8 mouse cellular contexts compared by ENCODE assay signal in genomic region chr8:102553348-102553935, GRCm38 (mm10).
DNase-seq lines count a peak whose midpoint lies in the region; ATAC-seq lines count a peak whose summit lies in the region.

No protein-coding gene starts in this region.

- no peak overlapping the region for H3K4me2 ChIP-seq in embryonic facial prominence, embryonic 11.5 days (ENCODE audit: low read depth, low read length)
- H3K4me2 ChIP-seq in hindbrain, embryonic 15.5 days, result no peak overlapping the region
- no peak overlapping the region for H3K4me2 ChIP-seq in limb, embryonic 15.5 days
- H3K4me2 ChIP-seq in midbrain, embryonic 15.5 days, result no peak overlapping the region

- H3K4me1 ChIP-seq in embryonic facial prominence, embryonic 11.5 days (ENCODE audit: control insufficient read depth, insufficient read depth, low read length), result no peaks in the 10 kb centered on the region
- 0 out of 2 replicates have a peak, but pooled peaks cover 6% of the 10 kb centered on the region for H3K4me1 ChIP-seq in hindbrain, embryonic 15.5 days (replicated peaks)
- H3K4me1 ChIP-seq in limb, embryonic 15.5 days, result peaks cover 11% of the 10 kb centered on the region
- no peaks in the 10 kb centered on the region for H3K4me1 ChIP-seq in midbrain, embryonic 15.5 days

- peak; percentile 18 for DNase-seq in kidney, postnatal 10 days
- no peak for DNase-seq in kidney, postnatal 36 days
- peak; percentile 78 for DNase-seq in embryonic facial prominence, embryonic 11.5 days (ENCODE audit: low spot score)
- no peak for DNase-seq in cerebellum, adult 9-11 months
- DNase-seq in cerebellum, postnatal 4 days (ENCODE audit: low spot score in 2 of 2), result no peak

- WGBS in embryonic facial prominence, embryonic 11.5 days, result 27% methylated on average over 9 of the region's 9 CpGs
- 38% methylated on average over 9 of the region's 9 CpGs for WGBS in hindbrain, embryonic 15.5 days
- 2% methylated on average over 9 of the region's 9 CpGs for WGBS in limb, embryonic 15.5 days
- WGBS in midbrain, embryonic 15.5 days, result 38% methylated on average over 9 of the region's 9 CpGs

- no peak overlapping the region for H3K9ac ChIP-seq in embryonic facial prominence, embryonic 11.5 days (replicated peaks; ENCODE audit: low read length)
- no peak overlapping the region for H3K9ac ChIP-seq in hindbrain, embryonic 15.5 days
- H3K9ac ChIP-seq in limb, embryonic 15.5 days, result no peak overlapping the region
- no peak overlapping the region for H3K9ac ChIP-seq in midbrain, embryonic 15.5 days

- H3K27me3 ChIP-seq in embryonic facial prominence, embryonic 11.5 days (ENCODE audit: control insufficient read depth, insufficient read depth, low read length), result no peaks in the 10 kb centered on the region
- no peaks in the 10 kb centered on the region for H3K27me3 ChIP-seq in hindbrain, embryonic 15.5 days
- H3K27me3 ChIP-seq in limb, embryonic 15.5 days, result no peaks in the 10 kb centered on the region
- H3K27me3 ChIP-seq in midbrain, embryonic 15.5 days (replicated peaks), result no peaks in the 10 kb centered on the region

- no peaks in the 10 kb centered on the region for H3K9me3 ChIP-seq in embryonic facial prominence, embryonic 11.5 days (replicated peaks; ENCODE audit: control insufficient read depth, low read length)
- no peaks in the 10 kb centered on the region for H3K9me3 ChIP-seq in hindbrain, embryonic 15.5 days
- no peaks in the 10 kb centered on the region for H3K9me3 ChIP-seq in limb, embryonic 15.5 days
- H3K9me3 ChIP-seq in midbrain, embryonic 15.5 days, result no peaks in the 10 kb centered on the region

- peak; percentile 85 for ATAC-seq in embryonic facial prominence, embryonic 11.5 days (replicated peaks; ENCODE audit: insufficient number of reproducible peaks, low FRiP score, low TSS enrichment, low read depth)
- no peak for ATAC-seq in hindbrain, embryonic 15.5 days (ENCODE audit: low FRiP score, low read depth)
- peak; percentile 67; the same call in 1 of the 2 replicates for ATAC-seq in limb, embryonic 15.5 days (ENCODE audit: insufficient number of reproducible peaks, low FRiP score, low TSS enrichment, low read depth)
- no peak for ATAC-seq in midbrain, embryonic 15.5 days (replicated peaks)

- no peak overlapping the region for H3K4me3 ChIP-seq in embryonic facial prominence, embryonic 11.5 days (ENCODE audit: low read depth, low read length)
- H3K4me3 ChIP-seq in hindbrain, embryonic 15.5 days, result no peak overlapping the region
- H3K4me3 ChIP-seq in limb, embryonic 15.5 days, result no peak overlapping the region
- H3K4me3 ChIP-seq in midbrain, embryonic 15.5 days, result no peak overlapping the region

- H3K27ac ChIP-seq in embryonic facial prominence, embryonic 11.5 days (replicated peaks; ENCODE audit: low read depth, low read length), result 0 out of 2 replicates have a peak overlapping the region, but pooled peaks have one; percentile 15
- peak overlapping the region; percentile 4; the same call in 1 of the 2 replicates for H3K27ac ChIP-seq in hindbrain, embryonic 15.5 days (replicated peaks)
- peak overlapping the region; percentile 90 for H3K27ac ChIP-seq in limb, embryonic 15.5 days
- H3K27ac ChIP-seq in midbrain, embryonic 15.5 days, result no peak overlapping the region

- H3K36me3 ChIP-seq in embryonic facial prominence, embryonic 11.5 days (replicated peaks; ENCODE audit: control insufficient read depth, insufficient read depth, low read depth, low read length), result no peaks in the 10 kb centered on the region
- H3K36me3 ChIP-seq in hindbrain, embryonic 15.5 days, result no peaks in the 10 kb centered on the region
- no peaks in the 10 kb centered on the region for H3K36me3 ChIP-seq in limb, embryonic 15.5 days
- H3K36me3 ChIP-seq in midbrain, embryonic 15.5 days (replicated peaks), result no peaks in the 10 kb centered on the region

Comparison
In these comparisons a context has a peak if more than half of its experiments do, and no peak if none do; other contexts are left out.
1. DNase-seq: peak in kidney, postnatal 10 days (single experiment) and embryonic facial prominence, embryonic 11.5 days (single experiment); none in kidney, postnatal 36 days (0 of 2), cerebellum, adult 9-11 months (single experiment) and cerebellum, postnatal 4 days (0 of 2).
2. ATAC-seq: peak in embryonic facial prominence, embryonic 11.5 days (single experiment) and limb, embryonic 15.5 days (single experiment); none in hindbrain, embryonic 15.5 days (single experiment) and midbrain, embryonic 15.5 days (single experiment).